Mouse (Mus musculus) forebrain, embryonic 16.5 days (tissue): ENCODE measurements around the gene Cotl1. TPM values are rescaled to one million over a fixed set of nuclear protein-coding genes. Genes with fewer than 3 reads are reported as not detected.
A peak's percentile ranks its signal among the peaks of the same experiment; 100 is the strongest.

ENCODE experiments used
- ATAC-seq: fragments of 200-750 bp; cut with Nextera tagmentation; 2 replicates; pipeline ENCODE4 v1.8.0; 2017; ENCODE audit warnings: mild to moderate bottlenecking, moderate library complexity
- H3K27ac ChIP-seq: fragments of 300-500 bp; sonication (generic); 2 replicates; pipeline ENCODE4 v1.5.1; 2014; ENCODE audit warnings: low read length, control low read depth
- H3K27me3 ChIP-seq: fragments of 300-500 bp; sonication (generic); replicated peaks from 2 replicates; pipeline ENCODE4 v1.6.1; 2014; ENCODE audit warnings: low read length; ENCODE audit not compliant: control insufficient read depth, insufficient read depth
- H3K36me3 ChIP-seq: fragments of 300-500 bp; sonication (generic); 2 replicates; pipeline ENCODE4 v1.6.1; 2014; ENCODE audit not compliant: control insufficient read depth, insufficient read depth
- H3K4me1 ChIP-seq: fragments of 300-500 bp; sonication (generic); replicated peaks from 2 replicates; pipeline ENCODE4 v1.6.1; 2014; ENCODE audit warnings: low read length; ENCODE audit not compliant: control insufficient read depth, insufficient read depth
- H3K4me2 ChIP-seq: fragments of 300-500 bp; sonication (generic); 2 replicates; pipeline ENCODE4 v1.6.1; 2014; ENCODE audit warnings: mild to moderate bottlenecking, low read length, control low read depth
- H3K4me3 ChIP-seq: fragments of 300-500 bp; sonication (generic); replicated peaks from 2 replicates; pipeline ENCODE4 v1.5.1; 2014; ENCODE audit warnings: mild to moderate bottlenecking, low read length, control low read depth
- H3K9ac ChIP-seq: fragments of 300-500 bp; sonication (generic); replicated peaks from 2 replicates; pipeline ENCODE4 v1.6.1; 2014; ENCODE audit warnings: low read depth, low read length, control low read depth
- H3K9me3 ChIP-seq: fragments of 300-500 bp; sonication (generic); 2 replicates; pipeline ENCODE4 v1.6.1; 2016; ENCODE audit warnings: low read length; ENCODE audit not compliant: control insufficient read depth
- WGBS: fragments of 180-500 bp; shearing (Covaris S2); extraction: QIAGEN DNeasy Blood & Tissue Kit; methylation state at CpG from one replicate; pipeline ENCODE4 v1.1.7; 2014; 5-methylcytosine and 5-hydroxymethylcytosine counted together
- polyA plus RNA-seq: library from polyadenylated mRNA; unstranded; fragments of >200 nt; fragmentation: Nextera tagmentation; extraction: Ambion mirVana; gene quantifications from 2 replicates; pipeline ENCODE4 v1.2.1, GENCODE M21; 2015

Gene Cotl1
- polyA plus RNA-seq = 119 and 147 TPM in 2 replicates

- peak; percentile 96 for ATAC-seq
- no peaks in the 10 kb centered on the region for H3K27me3 ChIP-seq
- 0% methylated on average over 56 of the region's 57 CpGs for WGBS
- H3K4me1 ChIP-seq = peaks cover 49% of the 10 kb centered on the region
- H3K9ac ChIP-seq = peak within 1 kb of the TSS; percentile 84
- H3K36me3 ChIP-seq = no peaks in the 10 kb centered on the region
- H3K4me3 ChIP-seq = peak within 1 kb of the TSS; percentile 94
- H3K4me2 ChIP-seq = peak within 1 kb of the TSS; percentile 82
- H3K27ac ChIP-seq = peak within 1 kb of the TSS; percentile 86
- no peaks in the 10 kb centered on the region for H3K9me3 ChIP-seq
These were observed at the start of gene Cotl1 for GRCm38 (mm10) chr8:119840275-119840808. Cotl1 (minus strand) TSS chr8:119840544.

DNA sequence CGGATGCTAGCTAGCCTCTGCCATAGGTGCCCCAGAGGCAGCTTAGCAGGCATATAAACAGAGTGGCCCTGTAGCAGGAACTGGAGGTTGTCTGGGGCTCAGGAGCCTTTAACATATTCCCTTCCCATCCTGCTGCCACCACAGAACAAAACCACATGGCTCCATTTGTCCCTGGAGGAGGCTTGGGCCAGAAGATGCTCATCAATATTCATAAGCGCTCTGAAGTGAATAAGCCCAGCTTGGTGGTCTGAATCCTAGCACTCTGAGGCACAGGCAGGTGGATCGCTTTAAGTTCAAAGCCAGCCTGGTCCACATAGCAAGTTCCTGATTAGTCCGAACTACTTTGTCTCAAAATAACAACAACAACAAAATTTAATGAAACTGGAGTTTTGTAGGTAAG is 47.7 kb upstream of the Cotl1 start:
- H3K9me3 ChIP-seq = no peaks in the 10 kb centered on the region
- WGBS = 63% methylated on average over 4 of the region's 4 CpGs

GRCm38 (mm10) chr8:119887130-119887529 is 46.8 kb upstream of the Cotl1 start:
- no peak for ATAC-seq
- Histone ChIP-seq H3K27ac (no peak overlapping the region), H3K9me3 (no peaks in the 10 kb centered on the region), H3K27me3 (no peaks in the 10 kb centered on the region), H3K36me3 (no peaks in the 10 kb centered on the region), H3K4me2 (no peak overlapping the region), H3K4me1 (peaks cover 8% of the 10 kb centered on the region; the same call in 1 of the 2 replicates), H3K4me3 (no peak overlapping the region), H3K9ac (no peak overlapping the region)
- 88% methylated on average over 3 of the region's 3 CpGs for WGBS

More for the DNA sequence above, 47.7 kb upstream of the Cotl1 start:
- ATAC-seq = no peak
- 0 out of 2 replicates have a peak overlapping the region, but pooled peaks have one; percentile 4 for H3K27ac ChIP-seq
- H3K9ac ChIP-seq = no peak overlapping the region
- H3K4me1 ChIP-seq = peaks cover 8% of the 10 kb centered on the region; the same call in 1 of the 2 replicates
- no peak overlapping the region for H3K4me2 ChIP-seq
- H3K4me3 ChIP-seq = no peak overlapping the region
- no peaks in the 10 kb centered on the region for H3K27me3 ChIP-seq
- H3K36me3 ChIP-seq = no peaks in the 10 kb centered on the region

DNA sequence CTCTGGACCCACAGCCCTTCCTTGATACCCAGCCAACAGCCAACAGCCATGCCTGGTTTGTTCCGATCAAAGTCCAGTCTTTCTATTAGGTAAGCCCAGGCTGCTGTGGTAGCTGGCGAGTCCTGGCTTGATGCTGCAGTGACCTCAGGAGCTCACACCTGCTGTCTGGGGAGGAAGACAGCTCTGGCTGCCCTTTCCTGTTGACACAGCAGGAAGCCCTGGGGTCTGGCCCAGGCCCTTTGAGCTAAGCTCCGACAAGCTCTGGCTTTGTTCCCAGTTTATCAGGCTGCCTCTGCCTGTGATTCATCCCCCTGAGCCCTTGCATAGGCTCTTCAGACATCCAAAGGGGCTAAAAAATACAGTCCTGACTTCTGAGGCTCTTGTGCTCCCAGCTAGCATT is 45.3 kb upstream of the Cotl1 start:
- Histone ChIP-seq H3K9me3 (no peaks in the 10 kb centered on the region), H3K27ac (no peak overlapping the region), H3K4me1 (peaks cover 8% of the 10 kb centered on the region; the same call in 1 of the 2 replicates), H3K36me3 (no peaks in the 10 kb centered on the region), H3K4me2 (no peak overlapping the region), H3K27me3 (no peaks in the 10 kb centered on the region), H3K4me3 (no peak overlapping the region), H3K9ac (no peak overlapping the region)
- 0 out of 2 replicates have a peak, but pooled peaks have one; percentile 15 for ATAC-seq
- 31% methylated on average over 3 of the region's 3 CpGs for WGBS

DNA sequence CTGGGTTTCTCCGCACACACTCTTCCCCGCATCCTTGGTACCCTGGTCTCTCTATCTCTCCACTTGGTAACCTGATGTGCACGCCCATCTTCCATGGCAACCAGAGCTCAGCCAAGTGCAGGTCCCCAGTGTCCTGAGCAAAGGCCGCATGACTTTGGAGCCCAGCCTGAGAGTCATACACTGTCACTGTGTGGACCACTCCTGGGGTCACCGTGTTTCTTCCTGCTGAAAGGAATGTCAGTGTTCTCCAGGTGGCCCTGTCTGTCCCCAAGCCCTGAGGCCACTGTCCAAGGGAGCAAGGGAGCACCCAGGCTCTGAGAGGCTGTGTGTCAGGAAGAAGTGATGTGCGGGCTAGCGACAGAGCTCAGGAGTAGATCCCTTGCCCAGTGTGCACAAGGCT is 42.9 kb upstream of the Cotl1 start:
- Histone ChIP-seq H3K4me3 (no peak overlapping the region), H3K9ac (no peak overlapping the region), H3K27me3 (no peaks in the 10 kb centered on the region), H3K9me3 (no peaks in the 10 kb centered on the region), H3K4me1 (peaks cover 8% of the 10 kb centered on the region; the same call in 1 of the 2 replicates), H3K4me2 (no peak overlapping the region), H3K36me3 (no peaks in the 10 kb centered on the region), H3K27ac (no peak overlapping the region)
- 90% methylated on average over 7 of the region's 7 CpGs for WGBS
- ATAC-seq = no peak

DNA sequence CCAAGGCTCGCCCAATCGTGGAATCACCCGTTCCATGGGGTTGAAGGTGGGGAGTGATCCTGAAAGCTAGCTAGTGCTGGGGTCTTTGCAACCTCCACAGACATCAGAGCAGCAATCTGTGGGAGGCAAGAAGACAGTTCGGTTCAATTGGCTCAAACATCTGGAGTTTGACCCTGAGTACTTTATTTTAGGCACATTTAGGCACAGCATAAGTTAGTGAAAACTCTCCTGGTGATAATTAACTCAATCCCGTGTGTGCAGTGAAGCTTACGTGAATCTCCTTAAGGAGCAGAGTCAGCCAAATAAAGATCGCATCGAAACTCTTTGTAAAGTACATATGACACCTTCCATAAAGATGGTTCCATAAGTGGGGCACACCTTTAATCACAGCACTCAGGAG is 41.6 kb upstream of the Cotl1 start:
- Histone ChIP-seq H3K36me3 (no peaks in the 10 kb centered on the region), H3K27ac (no peak overlapping the region), H3K27me3 (no peaks in the 10 kb centered on the region), H3K9me3 (no peaks in the 10 kb centered on the region), H3K4me1 (0 out of 2 replicates have a peak, but pooled peaks cover 2% of the 10 kb centered on the region), H3K4me2 (no peak overlapping the region), H3K9ac (no peak overlapping the region), H3K4me3 (no peak overlapping the region)
- no peak for ATAC-seq
- WGBS = 74% methylated on average over 8 of the region's 8 CpGs

- no peak for ATAC-seq
These were observed 41.0 kb upstream of the Cotl1 start for GRCm38 (mm10) chr8:119881301-119881700.

DNA sequence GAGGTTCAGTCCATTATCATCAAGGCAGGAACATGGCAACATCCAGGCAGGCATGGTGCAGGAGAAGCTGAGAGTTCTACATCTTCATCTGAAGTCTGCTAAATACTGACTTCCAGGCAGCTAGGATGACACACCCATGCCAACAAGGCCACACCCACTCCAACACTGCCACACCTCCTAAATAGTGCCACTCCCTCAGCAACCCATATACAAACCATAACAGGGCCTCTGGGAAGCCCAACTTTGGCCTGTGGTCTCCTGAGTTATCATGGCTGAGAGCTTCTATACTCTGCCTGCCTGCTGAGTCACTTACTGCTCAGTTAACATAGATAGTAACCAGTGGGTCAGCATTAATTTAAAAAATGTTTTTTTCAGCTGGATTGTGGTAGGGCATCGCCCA is 32.8 kb upstream of the Cotl1 start:
- 93% methylated on average over 1 of the region's 1 CpGs for WGBS

More at GRCm38 (mm10) chr8:119881301-119881700, 41.0 kb upstream of the Cotl1 start:
- Histone ChIP-seq H3K27me3 (no peaks in the 10 kb centered on the region), H3K4me1 (0 out of 2 replicates have a peak, but pooled peaks cover 2% of the 10 kb centered on the region), H3K9me3 (no peaks in the 10 kb centered on the region), H3K4me3 (no peak overlapping the region), H3K27ac (no peak overlapping the region), H3K9ac (no peak overlapping the region), H3K36me3 (no peaks in the 10 kb centered on the region), H3K4me2 (no peak overlapping the region)
- 74% methylated on average over 6 of the region's 6 CpGs for WGBS

GRCm38 (mm10) chr8:119869616-119870015 is 29.3 kb upstream of the Cotl1 start:
- no peaks in the 10 kb centered on the region for H3K4me1 ChIP-seq
- no peak for ATAC-seq
- H3K9ac ChIP-seq = no peak overlapping the region
- H3K36me3 ChIP-seq = peaks cover 23% of the 10 kb centered on the region
- H3K4me2 ChIP-seq = no peak overlapping the region
- peaks cover 3% of the 10 kb centered on the region; the same call in 1 of the 2 replicates for H3K9me3 ChIP-seq
- no peaks in the 10 kb centered on the region for H3K27me3 ChIP-seq
- H3K27ac ChIP-seq = no peak overlapping the region
- H3K4me3 ChIP-seq = no peak overlapping the region
- 85% methylated on average over 20 of the region's 20 CpGs for WGBS

More for the DNA sequence above, 32.8 kb upstream of the Cotl1 start:
- ATAC-seq = no peak
- Histone ChIP-seq H3K9me3 (peaks cover 3% of the 10 kb centered on the region; the same call in 1 of the 2 replicates), H3K4me2 (no peak overlapping the region), H3K4me3 (no peak overlapping the region), H3K27me3 (no peaks in the 10 kb centered on the region), H3K4me1 (no peaks in the 10 kb centered on the region), H3K9ac (no peak overlapping the region), H3K27ac (no peak overlapping the region), H3K36me3 (peaks cover 23% of the 10 kb centered on the region)
